ENCODE assay signal across 12 mouse cellular contexts in the genomic region with DNA sequence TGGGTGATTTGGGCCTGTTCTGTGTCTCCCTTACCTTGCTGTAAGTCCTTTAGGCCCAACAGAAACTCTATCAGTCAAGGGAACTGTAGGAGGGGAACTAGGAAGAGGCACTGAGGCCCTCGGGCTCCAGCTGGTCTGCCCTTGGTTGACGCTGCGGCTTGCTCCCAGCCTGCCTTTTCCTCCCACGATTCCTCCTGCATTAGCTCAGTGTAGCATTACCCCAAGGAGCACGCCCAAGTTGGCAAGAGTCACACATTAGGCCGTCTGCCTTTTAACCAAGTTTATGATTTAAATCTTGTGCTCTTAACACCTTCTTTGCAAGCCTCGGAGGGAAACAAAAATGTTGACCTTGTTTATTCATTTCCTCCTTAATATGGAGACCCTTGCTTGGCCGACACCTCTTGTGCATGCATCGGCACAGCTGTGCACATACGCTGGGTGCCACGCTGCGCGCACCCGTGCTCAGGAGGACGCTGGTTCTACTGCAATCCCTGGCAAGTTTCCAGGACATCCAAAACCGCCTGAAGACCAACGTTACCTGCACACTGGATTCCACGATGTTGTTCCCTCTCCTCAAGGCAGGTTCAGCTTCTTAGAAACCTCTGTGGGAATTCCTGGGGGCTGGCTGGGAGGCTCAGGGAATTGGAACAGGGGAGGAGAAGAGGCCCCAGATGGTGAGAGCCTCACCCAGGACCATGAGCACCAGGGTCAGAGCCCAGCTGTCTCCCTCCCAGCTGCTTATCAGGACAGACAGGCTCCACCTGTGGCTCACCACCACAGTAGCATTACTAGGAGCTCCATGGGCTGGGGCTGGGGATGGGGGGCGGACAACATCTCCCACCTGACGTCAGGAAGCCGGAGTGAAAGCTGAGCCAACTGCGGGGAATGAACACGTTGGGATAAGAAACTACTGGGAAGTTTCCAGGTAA. TPM values are rescaled to one million over a fixed set of nuclear protein-coding genes. Genes with fewer than 3 reads are reported as not detected.
A peak's percentile ranks its signal among the peaks of the same experiment; 100 is the strongest.
DNase-seq lines count a peak whose midpoint lies in the region; ATAC-seq lines count a peak whose summit lies in the region.
"Had no signal": no experiment of that assay in that cellular context is flagged by ENCODE, and none has a peak within 500 bp of the region (broad histone marks: within the 10 kb centered on the region; RNA-seq: fewer than 3 reads in every experiment).

No protein-coding gene starts in this region.

- H3K4me2 ChIP-seq in heart, embryonic 12.5 days, result no peak overlapping the region
- H3K4me2 ChIP-seq in limb, embryonic 12.5 days, result peak overlapping the region; percentile 17; the same call in 1 of the 2 replicates
- H3K4me2 ChIP-seq: midbrain, embryonic 12.5 days had no signal

- peak; percentile 93 for DNase-seq in heart, adult 11 months
- peak; percentile 30 for DNase-seq in fat pad, adult 2 months (ENCODE audit: extremely low read depth, low read depth, low spot score)
- DNase-seq in heart, postnatal 4 days, result peak; percentile 57
- DNase-seq in T-cell, adult 2 months (ENCODE audit: low spot score), result no peak
- DNase-seq in retina, embryonic 14.5 days (ENCODE audit: low spot score), result no peak
- DNase-seq in spleen, postnatal 14 days (ENCODE audit: low spot score in 2 of 2), result no peak
- DNase-seq: layer of hippocampus, postnatal 36 days had no signal

- H3K27me3 ChIP-seq in heart, embryonic 12.5 days (replicated peaks), result no peaks in the 10 kb centered on the region
- no peaks in the 10 kb centered on the region for H3K27me3 ChIP-seq in limb, embryonic 12.5 days
- H3K27me3 ChIP-seq: midbrain, embryonic 12.5 days had no signal

- peaks cover 9% of the 10 kb centered on the region; the same call in 1 of the 2 replicates for H3K4me1 ChIP-seq in heart, embryonic 12.5 days (replicated peaks)
- peaks cover 27% of the 10 kb centered on the region for H3K4me1 ChIP-seq in limb, embryonic 12.5 days (replicated peaks)
- H3K4me1 ChIP-seq: midbrain, embryonic 12.5 days had no signal

- H3K27ac ChIP-seq in heart, embryonic 12.5 days (ENCODE audit: poor library complexity, severe bottlenecking), result no peak overlapping the region
- H3K27ac ChIP-seq in limb, embryonic 12.5 days, result peak overlapping the region; percentile 41
- H3K27ac ChIP-seq: hindbrain, postnatal 0 days; midbrain, embryonic 12.5 days had no signal

- H3K36me3 ChIP-seq in heart, embryonic 12.5 days, result 0 out of 2 replicates have a peak, but pooled peaks cover 6% of the 10 kb centered on the region
- peaks cover 7% of the 10 kb centered on the region for H3K36me3 ChIP-seq in limb, embryonic 12.5 days

- ATAC-seq in heart, embryonic 12.5 days (ENCODE audit: insufficient number of reproducible peaks, low FRiP score), result no peak
- peak; percentile 68; the same call in 1 of the 2 replicates for ATAC-seq in limb, embryonic 12.5 days (ENCODE audit: insufficient number of reproducible peaks, insufficient read depth, low FRiP score, low TSS enrichment, low read depth)
- ATAC-seq: CD4-positive, CD25-positive, alpha-beta regulatory T cell, adult 4 months; hindbrain, postnatal 0 days had no signal

- no peak overlapping the region for H3K9ac ChIP-seq in heart, embryonic 12.5 days
- H3K9ac ChIP-seq in limb, embryonic 12.5 days (replicated peaks), result no peak overlapping the region
- H3K9ac ChIP-seq: midbrain, embryonic 12.5 days had no signal

- H3K9me3 ChIP-seq in heart, embryonic 12.5 days (replicated peaks), result no peaks in the 10 kb centered on the region
- 0 out of 2 replicates have a peak, but pooled peaks cover 2% of the 10 kb centered on the region for H3K9me3 ChIP-seq in limb, embryonic 12.5 days
- H3K9me3 ChIP-seq: midbrain, embryonic 12.5 days had no signal

- 72% methylated on average over 23 of the region's 23 CpGs for WGBS in heart, embryonic 12.5 days
- WGBS in limb, embryonic 12.5 days, result 65% methylated on average over 23 of the region's 23 CpGs

- H3K4me3 ChIP-seq in heart, embryonic 12.5 days, result no peak overlapping the region
- no peak overlapping the region for H3K4me3 ChIP-seq in limb, embryonic 12.5 days (replicated peaks)
- H3K4me3 ChIP-seq: midbrain, embryonic 12.5 days had no signal

RNA-seq across cellular contexts. Expression of gene Wnt5b, which starts 21.6 kb away (rescaled TPM):
- 8.9 and 9.2 TPM in 2 replicates for polyA plus RNA-seq in heart, embryonic 12.5 days (2016; fragmentation: Nextera tagmentation; extraction: Ambion mirVana)
- total RNA-seq in heart, postnatal 4 days (2021), result 1 to 10 TPM; 6.3 to 6.8 TPM
- 21.9 and 24.9 TPM in 2 replicates for polyA plus RNA-seq in limb, embryonic 12.5 days (2016; fragmentation: Nextera tagmentation; extraction: Ambion mirVana)

Comparison
In these comparisons a context has a peak if more than half of its experiments do, and no peak if none do; other contexts are left out.
1. DNase-seq: peak in heart, adult 11 months (single experiment), fat pad, adult 2 months (single experiment) and heart, postnatal 4 days (single experiment); none in T-cell, adult 2 months (single experiment), retina, embryonic 14.5 days (single experiment) and spleen, postnatal 14 days (0 of 2).